Mouse (Mus musculus) myocyte (in vitro differentiated cells): ENCODE data around the gene Grb7.

Source experiments
- E2F4 ChIP-seq: IDR thresholded peaks from one replicate; pipeline ENCODE4 v1.6.1; 2011; ENCODE audit warnings: mild to moderate bottlenecking, control low read depth, moderate library complexity; ENCODE audit not compliant: insufficient read depth
- MYOD1 ChIP-seq, 3 experiments: IDR thresholded peaks; one replicate each; pipeline ENCODE4 v1.6.1; 2011; ENCODE audit warnings: control low read depth in 2 of 3, low read depth in 2 of 3, mild to moderate bottlenecking in 2 of 3, moderate library complexity in 1 of 3; ENCODE audit not compliant: insufficient read length in 2 of 3, control insufficient read depth in 1 of 3
- POLR2A ChIP-seq: IDR thresholded peaks from one replicate; pipeline ENCODE4 v1.6.1; 2011; ENCODE audit warnings: low read depth, mild to moderate bottlenecking, control low read depth, moderate library complexity; ENCODE audit not compliant: insufficient read length
- TCF12 ChIP-seq: IDR thresholded peaks from one replicate; pipeline ENCODE4 v1.6.1; 2011; ENCODE audit warnings: mild to moderate bottlenecking, control low read depth; ENCODE audit not compliant: poor library complexity, insufficient read depth, severe bottlenecking

DNA sequence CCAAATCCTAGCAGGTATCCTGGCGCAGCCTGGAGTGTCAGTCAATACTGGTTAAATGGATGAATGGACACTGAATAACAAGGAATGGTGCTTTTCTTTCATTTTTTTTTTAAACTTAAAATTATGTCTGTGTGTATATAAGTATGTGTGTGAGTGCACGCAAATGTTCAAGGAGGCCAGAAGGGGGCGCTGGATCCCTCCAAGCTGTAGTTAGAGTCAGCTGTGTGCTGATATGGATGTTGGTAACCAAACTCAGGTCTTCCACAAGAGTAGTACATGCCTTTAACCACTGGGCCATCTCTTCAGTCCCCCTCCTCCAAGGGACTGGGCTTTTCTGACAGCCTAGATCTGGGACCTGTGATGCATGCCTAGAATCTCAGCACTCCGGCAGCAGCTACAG lies 9.3 kb downstream of the Grb7 start:
- no peak for TF ChIP-seq TCF12
- no peak for TF ChIP-seq POLR2A
- TF ChIP-seq E2F4: no peak
- no peak for TF ChIP-seq MYOD1 (IDR thresholded peaks at IDR 0.05; ENCODE audit: control insufficient read depth in 1 of 3, insufficient read length in 2 of 3, low read depth in 2 of 3)
